ENCODE assay signal across 20 mouse cellular contexts in the genomic region with DNA sequence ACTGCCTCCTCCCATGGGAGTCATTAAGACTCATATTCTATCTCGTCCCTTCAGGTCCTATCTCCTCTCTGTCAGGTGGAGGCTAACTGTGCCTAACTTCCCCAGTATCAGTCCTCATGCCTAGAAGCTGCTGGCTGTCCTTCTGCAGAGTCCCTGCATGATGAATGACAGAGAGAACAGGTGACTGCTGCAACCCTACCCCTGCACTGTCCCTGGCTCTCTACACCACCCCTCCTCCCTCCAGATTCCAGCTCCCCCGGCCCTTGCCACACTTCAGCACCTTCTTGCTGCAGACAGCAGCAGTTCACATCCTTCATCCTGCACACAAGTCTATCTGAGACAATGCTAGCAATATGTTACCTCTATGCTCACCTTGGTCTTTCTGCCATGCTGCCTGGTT.
"Had no signal": no experiment of that assay in that cellular context is flagged by ENCODE, and none has a peak within 500 bp of the region (broad histone marks: within the 10 kb centered on the region; RNA-seq: fewer than 3 reads in every experiment).

No protein-coding gene starts in this region.

- H3K4me3 ChIP-seq: limb, embryonic 15.5 days; megakaryocyte, embryonic 14.5 days; midbrain, embryonic 15.5 days; neural tube, embryonic 12.5 days; neural tube, embryonic 15.5 days; stomach, embryonic 15.5 days had no signal

- H3K27ac ChIP-seq: limb, embryonic 15.5 days; liver, embryonic 14.5 days; midbrain, embryonic 15.5 days; neural tube, embryonic 12.5 days; neural tube, embryonic 15.5 days; stomach, embryonic 15.5 days had no signal

- DNase-seq: kidney, adult 18-20 months; kidney, adult 9 months; kidney, postnatal 14 days; kidney, postnatal 4 days; liver, postnatal 0 days; lung, embryonic 14.5 days; lung, postnatal 36 days; right cerebral cortex, adult 18-20 months; right cerebral cortex, postnatal 14 days; right cerebral cortex, postnatal 4 days; spleen, adult 18-20 months; thymus, adult 18-20 months; thymus, postnatal 36 days had no signal

- H3K4me1 ChIP-seq: limb, embryonic 15.5 days; midbrain, embryonic 15.5 days; neural tube, embryonic 12.5 days; neural tube, embryonic 15.5 days had no signal

- H3K36me3 ChIP-seq: limb, embryonic 15.5 days; stomach, embryonic 15.5 days had no signal

- H3K27me3 ChIP-seq: limb, embryonic 15.5 days; megakaryocyte, embryonic 14.5 days; midbrain, embryonic 15.5 days; neural tube, embryonic 12.5 days; neural tube, embryonic 15.5 days; stomach, embryonic 15.5 days had no signal

- H3K9me3 ChIP-seq: limb, embryonic 15.5 days; midbrain, embryonic 15.5 days; neural tube, embryonic 12.5 days; neural tube, embryonic 15.5 days; stomach, embryonic 15.5 days had no signal
